Mouse (Mus musculus): ENCODE data around the gene Ppm1l. TPM values are rescaled to one million over a fixed set of nuclear protein-coding genes. Genes with fewer than 3 reads are reported as not detected.
A peak's percentile ranks its signal among the peaks of the same experiment; 100 is the strongest.
"Not testable (repeated sequence)": the region's sequence is repeated elsewhere in the genome, so short reads cannot be mapped to it uniquely, and the experiment has no call there.

Gene Ppm1l
- total RNA-seq, 2 experiments from 2014 or later = 12.9 to 23.2 TPM

DNA sequence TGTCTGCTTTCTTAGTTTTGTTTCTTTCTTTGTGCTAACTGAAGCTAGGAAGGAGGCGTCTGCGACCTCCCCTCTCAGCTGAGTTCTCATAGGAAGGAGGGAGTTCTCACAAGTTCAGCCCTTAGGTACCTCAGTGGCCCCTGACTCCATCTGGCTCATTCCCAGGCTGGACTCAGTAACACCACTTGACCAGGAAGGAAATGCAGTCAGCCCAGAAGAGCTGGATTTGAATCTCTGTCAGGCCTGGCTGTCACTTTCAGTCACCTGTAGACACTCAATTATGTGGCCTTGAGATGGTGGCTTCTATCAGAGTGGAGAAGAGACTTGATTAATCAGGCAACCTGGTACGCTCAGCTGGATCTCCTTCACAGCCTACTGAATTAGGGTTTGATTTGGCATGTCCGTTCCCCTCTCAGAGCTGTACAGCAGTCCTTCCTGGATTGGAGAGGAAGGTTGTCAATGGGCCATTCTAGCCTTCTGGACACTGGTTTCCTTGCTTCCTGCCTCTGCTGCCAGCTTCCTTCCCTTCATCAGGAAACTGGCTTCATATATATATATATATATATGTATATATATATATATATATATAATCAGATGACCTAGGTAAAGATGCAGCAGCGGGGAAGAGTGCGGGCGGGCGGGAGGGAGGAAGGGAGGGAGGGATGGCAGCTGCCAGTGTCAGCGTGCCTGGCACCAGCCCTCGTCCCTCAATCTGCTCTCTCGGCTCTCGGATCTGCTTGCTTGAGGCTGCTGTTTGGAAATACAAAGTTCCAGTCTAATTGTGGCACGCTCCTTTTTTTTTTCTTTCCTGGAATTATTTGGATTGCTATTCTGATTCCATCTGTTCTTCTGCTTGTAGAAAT is 45.1 kb downstream of the Ppm1l start:
- no peak for ATAC-seq (replicated peaks; ENCODE audit: low FRiP score, low TSS enrichment, poor library complexity, severe bottlenecking)

DNA sequence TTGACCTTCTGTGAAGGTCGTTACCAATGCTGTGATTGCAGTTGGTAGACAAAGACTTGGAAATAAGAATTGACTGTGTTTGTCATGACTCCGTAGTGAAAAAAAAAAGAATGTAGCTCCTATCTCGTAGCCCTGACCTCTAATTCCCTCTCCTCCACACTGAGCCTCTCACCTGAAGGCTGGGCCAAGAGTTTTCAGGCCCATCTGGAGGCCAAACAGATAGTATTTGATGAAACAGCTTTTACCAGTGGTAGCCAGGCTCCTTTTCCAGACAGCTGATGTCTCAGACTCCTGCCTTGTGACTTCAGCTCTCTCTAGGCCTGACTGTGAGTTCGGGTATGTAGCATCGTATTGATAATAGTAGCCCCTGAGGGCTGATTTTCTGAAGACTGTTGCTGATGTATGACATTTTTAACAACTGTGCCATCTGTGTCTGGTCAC is 45.7 kb downstream of the Ppm1l start:
- no peak for ATAC-seq (replicated peaks; ENCODE audit: low FRiP score, low TSS enrichment, poor library complexity, severe bottlenecking)

DNA sequence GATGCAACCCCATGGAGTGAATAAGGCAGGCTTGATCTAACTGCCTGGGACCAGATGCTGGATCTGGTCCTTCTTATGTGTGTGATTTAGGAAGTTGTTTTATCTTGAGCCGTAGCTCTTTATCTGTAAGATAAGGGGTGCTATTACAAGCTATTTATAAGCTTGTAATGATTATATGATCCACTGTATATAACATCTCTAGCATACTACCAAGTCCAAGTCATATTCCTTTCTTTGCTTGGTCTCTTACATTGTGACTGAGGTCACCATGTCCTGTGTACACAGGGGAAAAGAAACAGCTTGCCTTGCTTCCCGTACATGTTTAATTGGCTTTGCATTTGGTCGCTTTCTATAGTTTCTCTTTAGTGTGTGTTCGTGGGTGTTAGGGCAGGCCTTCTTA is 46.2 kb downstream of the Ppm1l start:
- no peak for ATAC-seq (replicated peaks; ENCODE audit: low FRiP score, low TSS enrichment, poor library complexity, severe bottlenecking)

DNA sequence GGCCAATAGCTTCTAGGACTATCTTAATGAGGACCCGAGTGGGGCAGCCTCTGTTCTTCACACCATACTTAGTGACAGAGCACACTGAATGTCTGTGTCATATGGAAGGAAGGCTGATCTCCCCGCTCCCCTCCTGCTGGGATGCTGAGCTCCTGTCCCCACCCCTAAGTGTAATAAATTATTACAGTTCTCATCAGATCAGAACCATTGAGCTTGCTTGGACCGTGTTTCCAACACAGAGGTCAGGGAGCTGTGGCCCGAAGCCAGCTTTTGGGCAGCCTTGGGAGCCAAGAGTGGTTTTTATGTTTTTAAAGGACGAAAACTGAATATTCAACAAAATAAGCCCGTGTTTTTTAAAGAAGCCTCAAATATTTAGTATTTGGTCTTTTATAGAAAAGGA is 47.5 kb downstream of the Ppm1l start:
- ATAC-seq (replicated peaks; ENCODE audit: low FRiP score, low TSS enrichment, poor library complexity, severe bottlenecking) = no peak

DNA sequence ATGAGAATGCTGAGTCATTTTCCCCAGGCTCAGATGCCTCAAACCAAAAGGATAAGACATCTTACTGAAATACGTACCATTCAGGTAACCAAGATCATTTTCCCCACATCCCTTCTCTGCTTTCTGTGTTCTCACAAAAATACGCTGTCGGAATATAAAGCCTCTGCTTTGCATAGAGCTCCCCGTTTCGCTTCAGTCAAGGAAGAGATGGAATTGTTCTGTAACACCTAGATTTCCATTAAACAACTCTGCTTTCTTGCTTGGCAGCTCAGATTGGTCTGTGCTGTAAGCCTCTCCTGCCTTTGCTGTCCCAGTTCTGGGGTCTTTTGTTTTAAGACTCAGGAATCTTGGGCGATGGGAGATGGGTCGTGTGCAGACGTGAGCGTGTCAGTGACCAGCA is 51.3 kb downstream of the Ppm1l start:
- ATAC-seq (replicated peaks; ENCODE audit: low FRiP score, low TSS enrichment, poor library complexity, severe bottlenecking) = no peak

DNA sequence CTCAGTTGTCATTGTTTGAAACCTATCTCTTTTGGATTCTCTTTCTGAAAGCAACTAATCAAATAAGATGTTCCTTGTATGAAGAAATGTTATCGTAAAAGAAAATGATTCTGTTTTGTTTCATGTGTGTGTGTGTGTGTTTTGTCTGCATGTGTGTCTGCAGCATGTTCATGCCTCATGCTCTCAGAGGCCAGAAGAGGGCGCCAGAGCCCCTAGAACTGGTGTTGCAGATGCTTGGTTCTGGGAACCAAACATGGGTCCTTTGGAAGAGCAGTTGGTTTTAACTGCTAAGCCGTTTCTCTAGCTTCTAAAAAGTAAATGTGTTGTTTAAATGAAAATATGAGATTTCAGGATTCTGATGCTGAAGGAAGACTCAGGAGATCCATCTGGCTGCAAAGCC is 56.1 kb downstream of the Ppm1l start:
- ATAC-seq (replicated peaks; ENCODE audit: low FRiP score, low TSS enrichment, poor library complexity, severe bottlenecking) = no peak

DNA sequence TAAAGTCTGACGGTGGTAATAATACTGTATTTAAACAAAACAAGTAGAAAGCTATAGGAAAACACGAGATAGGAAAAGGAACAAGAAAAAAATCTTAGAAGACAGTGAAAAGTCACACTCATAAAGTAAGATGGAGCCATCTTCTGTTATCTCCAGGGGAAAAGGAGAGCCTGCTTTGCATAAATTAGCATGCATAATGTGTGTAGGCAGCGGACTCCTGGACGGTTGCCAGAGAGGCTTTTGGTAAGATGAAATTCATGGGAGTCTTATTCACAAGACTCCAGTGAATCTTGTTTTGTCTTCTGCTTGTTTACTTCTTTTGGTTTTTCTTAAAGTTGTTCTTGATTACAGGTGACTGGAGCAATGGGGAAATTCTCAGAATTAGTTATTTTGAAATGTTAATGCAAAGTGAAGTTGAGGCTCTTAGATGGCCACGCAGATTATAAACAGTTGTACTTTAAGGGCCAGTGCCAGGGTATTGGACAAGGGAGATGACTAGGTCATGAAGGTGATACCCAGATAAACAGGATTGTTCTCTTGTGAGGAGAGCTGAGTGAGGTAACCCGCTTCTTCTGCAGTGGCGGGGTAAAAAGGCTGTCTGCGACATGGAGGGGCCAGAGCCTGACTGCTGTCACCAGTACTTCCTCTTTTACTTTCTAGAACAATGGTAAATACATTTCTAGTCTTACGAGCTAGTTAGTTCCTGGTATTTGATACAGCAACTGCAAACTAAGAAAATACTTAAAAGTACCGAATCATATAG is 57.1 kb downstream of the Ppm1l start:
- peak; percentile 59 for ATAC-seq (replicated peaks; ENCODE audit: low FRiP score, low TSS enrichment, poor library complexity, severe bottlenecking)

DNA sequence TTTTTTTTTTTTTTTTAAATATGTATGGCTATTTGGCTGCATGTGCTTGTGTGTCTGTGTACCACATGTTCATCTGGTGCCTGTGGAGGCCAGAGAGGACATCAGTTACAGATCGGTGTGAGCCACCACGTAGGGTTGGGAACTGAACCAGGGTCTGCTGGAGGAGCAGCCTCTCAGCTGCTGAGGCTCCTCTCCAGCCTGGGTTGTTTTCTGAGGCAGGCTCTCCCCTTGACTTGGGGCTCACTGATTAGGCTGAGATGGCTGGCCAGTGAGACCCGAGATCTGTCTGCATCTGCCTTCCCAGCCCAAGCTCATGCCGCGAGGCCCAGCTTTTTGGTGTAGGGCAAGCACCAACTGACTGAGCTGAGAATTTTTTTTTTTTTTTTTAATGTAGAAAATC is 57.9 kb downstream of the Ppm1l start:
- ATAC-seq (replicated peaks; ENCODE audit: low FRiP score, low TSS enrichment, poor library complexity, severe bottlenecking) = no peak

DNA sequence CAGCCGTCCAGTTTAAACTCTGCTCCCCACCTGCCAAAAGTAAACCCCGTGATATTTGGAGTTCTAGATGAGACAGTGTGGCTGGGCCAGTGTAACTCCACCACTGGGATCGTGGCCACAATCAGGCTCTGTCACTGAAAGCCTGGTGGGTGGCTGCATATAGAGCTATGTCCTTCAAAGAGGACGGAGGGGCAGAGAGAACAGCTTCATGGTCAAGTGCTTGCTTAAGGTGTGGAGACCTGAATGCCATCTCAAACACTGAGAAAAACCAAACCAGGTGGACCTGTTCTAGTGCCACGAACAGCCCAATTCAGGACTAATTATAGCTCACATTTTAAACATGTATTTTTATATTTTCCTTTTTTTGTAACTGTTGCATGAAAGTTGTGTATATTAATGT is 58.3 kb downstream of the Ppm1l start:
- no peak for ATAC-seq (replicated peaks; ENCODE audit: low FRiP score, low TSS enrichment, poor library complexity, severe bottlenecking)

DNA sequence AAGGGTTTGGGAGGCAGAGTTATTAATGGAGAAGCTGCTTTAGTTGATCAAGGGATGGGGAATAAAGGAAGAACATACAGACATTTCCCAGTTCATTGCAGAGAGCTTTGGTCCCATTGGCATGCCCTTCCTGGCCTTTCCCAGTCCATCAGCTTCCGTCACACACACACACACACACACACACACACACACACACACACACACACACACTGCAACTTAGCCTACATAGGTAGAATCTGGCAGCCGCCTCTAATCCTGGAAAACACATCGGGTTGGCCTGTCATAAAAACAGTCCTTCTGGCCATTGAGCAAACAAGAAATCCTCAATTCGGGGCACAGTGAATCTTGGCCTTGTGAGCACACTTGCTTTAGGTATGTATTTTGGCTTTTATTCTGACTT is 64.6 kb downstream of the Ppm1l start:
- ATAC-seq (replicated peaks; ENCODE audit: low FRiP score, low TSS enrichment, poor library complexity, severe bottlenecking) = no peak

DNA sequence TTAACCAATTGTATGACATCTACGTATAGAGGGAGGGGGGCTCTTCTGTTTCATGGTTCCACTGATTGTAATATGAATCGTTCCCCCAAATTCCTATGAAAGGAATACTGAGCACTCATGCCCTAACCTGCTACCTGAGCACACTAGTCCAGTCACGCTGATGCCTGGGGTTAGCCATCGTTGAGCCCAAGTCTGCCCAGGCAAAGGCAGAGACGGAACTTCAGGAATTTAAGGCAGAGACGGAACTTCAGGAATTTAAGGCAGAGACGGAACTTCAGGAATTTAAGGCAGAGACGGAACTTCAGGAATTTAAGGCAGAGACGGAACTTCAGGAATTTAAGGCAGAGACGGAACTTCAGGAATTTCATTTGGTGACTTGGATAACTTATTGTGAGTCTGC is 75.2 kb downstream of the Ppm1l start:
- not testable (repeated sequence) for ATAC-seq (replicated peaks; ENCODE audit: low FRiP score, low TSS enrichment, poor library complexity, severe bottlenecking)

DNA sequence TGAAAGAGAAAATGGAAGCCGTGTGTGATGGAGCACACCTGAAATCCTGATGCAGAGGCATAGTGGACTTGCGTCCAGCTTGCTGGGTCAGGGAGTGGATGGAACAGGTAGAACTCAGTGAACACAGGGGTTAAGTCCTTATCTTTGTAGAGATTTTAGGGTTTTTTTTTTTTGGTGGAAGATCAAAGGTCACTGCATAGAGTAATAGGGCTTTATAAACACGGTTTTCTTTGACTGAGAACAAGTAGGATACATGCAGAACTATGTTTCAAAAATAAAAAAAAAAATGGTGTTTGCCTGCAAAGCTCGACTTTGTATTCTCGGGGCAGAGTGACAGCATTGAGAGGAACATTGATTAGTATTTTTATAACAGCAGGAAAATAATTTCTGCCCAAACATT is 75.6 kb downstream of the Ppm1l start:
- ATAC-seq (replicated peaks; ENCODE audit: low FRiP score, low TSS enrichment, poor library complexity, severe bottlenecking) = no peak

DNA sequence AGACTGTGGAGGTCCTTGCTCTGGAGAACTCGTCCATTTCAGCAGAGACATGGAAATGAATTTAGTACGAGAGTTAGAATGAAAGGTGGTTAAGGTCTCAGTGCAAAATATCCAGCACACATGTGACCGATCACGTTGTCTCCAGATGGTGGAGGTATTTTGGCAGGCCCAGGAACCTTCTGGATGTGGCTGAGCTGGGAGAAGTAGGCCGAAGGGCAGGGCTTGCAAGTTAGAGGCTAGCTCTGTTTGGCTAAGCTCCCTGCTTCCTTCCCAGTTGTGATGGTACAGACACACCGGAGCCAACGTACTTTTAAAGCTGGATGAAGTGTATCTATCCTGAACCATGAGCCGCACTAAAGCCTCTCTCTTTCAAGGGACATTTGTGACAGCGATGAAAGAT is 76.4 kb downstream of the Ppm1l start:
- no peak for ATAC-seq (replicated peaks; ENCODE audit: low FRiP score, low TSS enrichment, poor library complexity, severe bottlenecking)

DNA sequence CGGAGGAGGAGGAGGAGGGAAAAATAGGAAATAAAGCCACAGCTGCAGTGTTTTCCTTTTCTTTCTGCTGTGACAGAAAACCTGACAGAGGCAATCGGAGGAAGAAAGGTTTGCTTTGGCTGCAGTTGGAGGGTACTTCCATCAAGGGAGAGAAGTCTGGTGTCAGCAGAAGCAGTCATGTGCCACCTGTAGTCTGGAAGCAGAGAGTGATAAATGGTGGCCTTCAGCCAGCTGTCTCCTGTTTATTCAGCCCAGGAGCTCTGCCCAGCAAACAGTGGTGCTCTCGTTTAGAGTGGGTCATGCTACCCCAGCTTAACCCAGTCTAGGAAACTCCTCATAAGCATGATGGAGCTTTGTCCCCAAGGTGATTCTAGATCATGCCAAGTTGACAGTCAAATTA is 77.3 kb downstream of the Ppm1l start:
- ATAC-seq (replicated peaks; ENCODE audit: low FRiP score, low TSS enrichment, poor library complexity, severe bottlenecking) = no peak

DNA sequence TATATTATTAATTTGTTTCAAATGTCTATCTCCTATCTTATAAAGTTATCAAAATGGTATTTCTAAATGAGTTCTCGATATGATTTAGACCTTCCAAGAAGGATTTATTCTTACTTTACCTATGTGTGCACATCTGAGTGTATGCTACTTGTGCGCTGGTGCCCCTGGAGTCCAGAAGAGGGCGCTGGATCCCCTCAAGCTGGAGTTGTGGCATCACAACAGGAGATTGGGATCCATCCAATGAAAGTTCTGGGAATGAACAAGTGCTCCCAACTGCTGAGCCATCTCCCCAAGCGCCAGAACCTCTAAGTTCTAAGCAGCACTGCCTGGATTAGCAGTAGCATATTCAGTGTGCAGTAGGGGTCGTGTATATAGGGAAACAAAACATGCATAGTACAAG is 78.4 kb downstream of the Ppm1l start:
- no peak for ATAC-seq (replicated peaks; ENCODE audit: low FRiP score, low TSS enrichment, poor library complexity, severe bottlenecking)

DNA sequence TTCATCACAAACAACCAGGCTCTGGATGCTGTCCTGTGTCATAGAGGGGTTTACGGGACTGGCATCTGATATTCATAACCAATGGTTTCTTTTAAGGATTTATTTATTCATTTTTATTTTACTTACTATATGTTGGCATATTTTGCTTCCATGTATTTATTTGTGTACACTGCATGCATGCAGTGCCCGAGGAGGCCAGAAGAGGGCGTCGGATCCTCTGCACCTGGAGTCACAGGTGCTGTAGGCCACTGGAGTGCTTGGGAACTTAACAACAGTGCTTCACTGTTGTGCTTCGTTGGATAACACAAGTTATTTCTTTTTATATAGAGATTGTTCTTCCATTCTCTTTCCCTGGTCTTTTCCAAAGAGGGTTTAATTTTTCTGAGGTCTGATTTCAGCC is 81.1 kb downstream of the Ppm1l start:
- no peak for ATAC-seq (replicated peaks; ENCODE audit: low FRiP score, low TSS enrichment, poor library complexity, severe bottlenecking)

DNA sequence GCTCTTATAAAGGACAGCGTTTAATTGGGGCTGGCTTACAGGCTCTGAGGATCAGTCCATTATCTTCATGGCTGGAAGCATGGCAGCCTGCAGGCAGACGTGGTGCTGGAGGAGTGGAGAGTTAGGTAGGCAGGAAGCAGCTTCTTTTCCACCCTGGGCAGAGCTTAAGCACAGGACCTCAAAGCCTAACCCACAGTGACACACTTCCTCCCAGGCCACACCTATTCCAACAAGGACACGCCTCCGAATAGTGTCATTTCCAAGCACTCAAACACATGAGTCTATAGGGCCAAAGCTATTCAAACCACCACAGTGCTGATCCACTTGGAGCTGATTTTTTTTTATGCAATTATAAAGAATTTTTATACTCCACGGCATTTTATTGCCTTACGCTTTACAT is 82.7 kb downstream of the Ppm1l start:
- no peak for ATAC-seq (replicated peaks; ENCODE audit: low FRiP score, low TSS enrichment, poor library complexity, severe bottlenecking)

DNA sequence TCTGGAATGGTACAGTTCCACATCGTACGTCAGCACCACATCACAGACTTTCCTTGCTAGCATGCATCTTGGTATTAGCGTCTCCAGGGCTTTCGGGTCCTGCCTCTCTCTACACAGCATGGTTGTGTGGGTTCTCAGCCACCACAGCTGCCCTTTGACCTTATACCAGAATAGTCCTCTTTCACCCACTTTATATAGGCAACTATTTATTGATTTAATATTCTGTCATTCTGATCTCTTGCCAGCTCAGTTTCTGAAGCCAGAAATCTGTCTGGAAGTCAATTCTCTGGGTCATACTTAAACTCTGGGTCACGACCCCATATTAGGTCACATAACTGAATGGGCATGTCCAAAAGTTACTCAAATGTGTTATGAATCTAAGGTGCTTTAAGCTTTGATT is 86.5 kb downstream of the Ppm1l start:
- ATAC-seq (replicated peaks; ENCODE audit: low FRiP score, low TSS enrichment, poor library complexity, severe bottlenecking) = no peak

DNA sequence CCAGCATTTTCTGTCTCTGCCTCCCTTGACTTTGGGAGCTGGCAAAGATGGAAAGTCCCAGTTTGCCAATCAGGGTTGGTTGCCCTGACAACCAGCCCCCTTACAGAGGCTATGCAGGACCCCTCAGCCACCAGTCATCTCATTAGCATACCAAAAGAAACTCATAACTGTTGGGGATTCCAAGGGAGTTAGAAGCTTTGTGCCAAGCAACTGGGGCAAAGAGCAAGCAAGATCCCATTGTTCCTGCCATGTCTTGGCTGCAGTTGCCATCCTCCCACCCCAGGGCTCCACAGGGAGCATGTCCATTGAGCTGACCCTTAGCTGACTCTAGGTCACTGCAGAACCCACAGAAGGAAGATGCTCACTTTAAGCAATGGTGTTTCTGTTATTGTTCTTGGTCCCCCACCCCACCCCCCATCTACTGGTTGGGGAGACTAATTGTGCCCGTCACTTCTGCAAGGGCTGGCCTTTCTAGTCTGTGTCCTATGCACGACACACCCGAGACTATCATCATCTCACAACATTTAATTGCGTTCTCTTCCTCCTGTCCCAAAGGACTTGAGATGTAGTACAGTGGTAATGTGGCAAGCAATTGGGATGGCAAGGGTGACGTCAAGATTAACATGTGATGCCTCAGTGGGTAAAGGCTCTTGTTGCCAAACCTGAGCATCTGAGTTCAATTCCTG is 89.7 kb downstream of the Ppm1l start:
- ATAC-seq (replicated peaks; ENCODE audit: low FRiP score, low TSS enrichment, poor library complexity, severe bottlenecking) = no peak

DNA sequence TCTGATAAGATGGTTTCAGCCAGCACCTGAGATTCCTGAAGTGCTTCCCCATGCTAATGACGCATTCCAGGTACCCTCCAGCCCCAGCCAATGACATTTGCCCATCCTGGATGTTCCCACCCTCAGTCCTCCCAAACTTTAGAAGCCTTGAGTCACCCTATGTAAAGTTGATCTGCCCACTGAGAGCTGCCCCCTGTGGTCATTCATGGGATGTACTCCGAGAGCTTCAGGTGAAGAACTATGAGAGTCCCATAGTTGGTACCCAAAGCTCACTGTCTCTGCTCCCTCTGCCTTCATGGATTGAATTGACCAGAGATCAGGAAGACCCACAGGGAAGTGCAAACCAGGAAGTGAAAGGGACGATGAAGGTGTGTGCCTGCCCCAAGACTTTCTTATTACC is 91.4 kb downstream of the Ppm1l start:
- peak; percentile 67; the same call in 1 of the 2 replicates for ATAC-seq (replicated peaks; ENCODE audit: low FRiP score, low TSS enrichment, poor library complexity, severe bottlenecking)
